Mouse (Mus musculus) liver, embryonic 13.5 days (tissue): ENCODE measurements around the gene C1rl. TPM values are rescaled to one million over a fixed set of nuclear protein-coding genes. Genes with fewer than 3 reads are reported as not detected.
"Not testable (repeated sequence)": the region's sequence is repeated elsewhere in the genome, so short reads cannot be mapped to it uniquely, and the experiment has no call there.

Source experiments
- ATAC-seq: fragments of 200-750 bp; cut with Nextera tagmentation; 2 replicates; pipeline ENCODE4 v1.8.0; 2017; ENCODE audit warnings: low read depth, mild to moderate bottlenecking, moderate number of reproducible peaks, moderate library complexity
- DNase-seq: peaks from one replicate; pipeline ENCODE4 v3.0.0; 2022
- H3K27ac ChIP-seq: fragments of 300-500 bp; sonication (generic); 2 replicates; pipeline ENCODE4 v1.5.1; 2015; ENCODE audit warnings: moderate library complexity, mild to moderate bottlenecking, inconsistent platforms
- H3K27me3 ChIP-seq: fragments of 300-500 bp; sonication (generic); 2 replicates; pipeline ENCODE4 v1.6.1; 2015; ENCODE audit warnings: mild to moderate bottlenecking, inconsistent platforms
- H3K36me3 ChIP-seq: fragments of 300-500 bp; sonication (generic); 2 replicates; pipeline ENCODE4 v1.6.1; 2015; ENCODE audit warnings: mild to moderate bottlenecking, inconsistent platforms
- H3K4me1 ChIP-seq: fragments of 300-500 bp; sonication (generic); replicated peaks from 2 replicates; pipeline ENCODE4 v1.6.1; 2015; ENCODE audit warnings: inconsistent platforms
- H3K4me2 ChIP-seq: fragments of 300-500 bp; sonication (generic); 2 replicates; pipeline ENCODE4 v1.6.1; 2015; ENCODE audit warnings: inconsistent platforms, mild to moderate bottlenecking, moderate library complexity
- H3K4me3 ChIP-seq: fragments of 300-500 bp; sonication (generic); replicated peaks from 2 replicates; pipeline ENCODE4 v1.5.1; 2015; ENCODE audit warnings: mild to moderate bottlenecking, inconsistent platforms
- H3K9ac ChIP-seq: fragments of 300-500 bp; sonication (generic); 2 replicates; pipeline ENCODE4 v1.6.1; 2015; ENCODE audit warnings: mild to moderate bottlenecking, inconsistent platforms
- H3K9me3 ChIP-seq: fragments of 300-500 bp; sonication (generic); replicated peaks from 2 replicates; pipeline ENCODE4 v1.6.1; 2016; ENCODE audit warnings: inconsistent platforms
- WGBS: fragments of 180-500 bp; shearing (Covaris S2); methylation state at CpG from one replicate; pipeline ENCODE4 v1.1.7; 2015; ENCODE audit not compliant: insufficient replicate concordance; 5-methylcytosine and 5-hydroxymethylcytosine counted together
- polyA plus RNA-seq: library from polyadenylated mRNA; unstranded; fragments of >200 nt; fragmentation: Nextera tagmentation; extraction: Ambion mirVana; gene quantifications from 2 replicates; pipeline ENCODE4 v1.2.1, GENCODE M21; 2015

The C1rl gene
- polyA plus RNA-seq, 1 experiment from 2014 or later: 6.1 TPM

- DNase-seq, ATAC-seq, H3K36me3 ChIP-seq, H3K4me2 ChIP-seq, H3K27ac ChIP-seq, H3K27me3 ChIP-seq, H3K4me3 ChIP-seq, H3K9ac ChIP-seq, H3K4me1 ChIP-seq, H3K9me3 ChIP-seq: not testable (repeated sequence)
- WGBS: 75% methylated on average over 5 of the region's 5 CpGs
These were observed 16.3 kb downstream of the C1rl start for GRCm38 (mm10) chr6:124509192-124509591.

- Histone ChIP-seq H3K4me2 (no peak overlapping the region), H3K4me3 (no peak overlapping the region), H3K27ac (no peak overlapping the region), H3K36me3 (no peaks in the 10 kb centered on the region), H3K9me3 (no peaks in the 10 kb centered on the region), H3K27me3 (no peaks in the 10 kb centered on the region), H3K4me1 (no peaks in the 10 kb centered on the region), H3K9ac (no peak overlapping the region)
- DNase-seq (no peak), ATAC-seq (no peak)
- WGBS: 36% methylated on average over 6 of the region's 6 CpGs
These were observed 19.0 kb downstream of the C1rl start for GRCm38 (mm10) chr6:124511936-124512335.

- no peak for ATAC-seq
- H3K4me1 ChIP-seq: no peaks in the 10 kb centered on the region
- 4% methylated on average over 6 of the region's 6 CpGs for WGBS
- peak within 1 kb of the TSS; percentile 32 for H3K4me3 ChIP-seq
- no peak within 1 kb of the TSS for H3K27ac ChIP-seq
- H3K9me3 ChIP-seq: no peaks in the 10 kb centered on the region
- H3K27me3 ChIP-seq: no peaks in the 10 kb centered on the region
- H3K36me3 ChIP-seq: no peaks in the 10 kb centered on the region
- peak within 1 kb of the TSS; percentile 43 for H3K4me2 ChIP-seq
- no peak within 1 kb of the TSS; the same call in 1 of the 2 replicates for H3K9ac ChIP-seq
- no peak for DNase-seq
These were observed 19.5 kb downstream of the C1rl start, which contains the start of gene C1ra for GRCm38 (mm10) chr6:124512355-124512836. Gene C1ra (plus strand): TSS chr6:124512405.

- H3K36me3 ChIP-seq, ATAC-seq, H3K4me2 ChIP-seq, H3K9ac ChIP-seq, H3K4me3 ChIP-seq, H3K27me3 ChIP-seq, H3K27ac ChIP-seq, H3K4me1 ChIP-seq, DNase-seq, H3K9me3 ChIP-seq: not testable (repeated sequence)
- 77% methylated on average over 4 of the region's 4 CpGs for WGBS
These were observed 24.8 kb downstream of the C1rl start for GRCm38 (mm10) chr6:124517733-124518132.

- WGBS: 55% methylated on average over 7 of the region's 7 CpGs
These were observed 29.2 kb downstream of the C1rl start for GRCm38 (mm10) chr6:124522082-124522481.

GRCm38 (mm10) chr6:124527881-124528280 is 35.0 kb downstream of the C1rl start:
- Histone ChIP-seq H3K4me3 (no peak overlapping the region), H3K9me3 (no peaks in the 10 kb centered on the region), H3K4me2 (no peak overlapping the region), H3K27ac (no peak overlapping the region), H3K36me3 (no peaks in the 10 kb centered on the region), H3K4me1 (no peaks in the 10 kb centered on the region), H3K27me3 (no peaks in the 10 kb centered on the region), H3K9ac (no peak overlapping the region)
- ATAC-seq (peak; percentile 66; the same call in 1 of the 2 replicates), DNase-seq (no peak)
- 48% methylated on average over 3 of the region's 3 CpGs for WGBS

More at GRCm38 (mm10) chr6:124522082-124522481, 29.2 kb downstream of the C1rl start:
- not testable (repeated sequence) for H3K9ac ChIP-seq, H3K36me3 ChIP-seq, H3K27me3 ChIP-seq, H3K9me3 ChIP-seq, H3K4me1 ChIP-seq, DNase-seq, ATAC-seq, H3K4me3 ChIP-seq, H3K4me2 ChIP-seq, H3K27ac ChIP-seq

- Histone ChIP-seq H3K9ac (no peak overlapping the region), H3K4me3 (no peak overlapping the region), H3K9me3 (no peaks in the 10 kb centered on the region), H3K4me2 (no peak overlapping the region), H3K36me3 (no peaks in the 10 kb centered on the region), H3K27ac (no peak overlapping the region), H3K4me1 (no peaks in the 10 kb centered on the region), H3K27me3 (no peaks in the 10 kb centered on the region)
- WGBS: 66% methylated on average over 8 of the region's 8 CpGs
- no peak for ATAC-seq
- no peak for DNase-seq
These were observed 38.2 kb downstream of the C1rl start for GRCm38 (mm10) chr6:124531077-124531476.

- not testable (repeated sequence) for H3K27ac ChIP-seq, ATAC-seq, H3K9ac ChIP-seq, H3K4me2 ChIP-seq, H3K27me3 ChIP-seq, H3K4me1 ChIP-seq, DNase-seq, H3K9me3 ChIP-seq, H3K4me3 ChIP-seq, H3K36me3 ChIP-seq
- WGBS: 41% methylated on average over 8 of the region's 8 CpGs
These were observed 43.4 kb downstream of the C1rl start for GRCm38 (mm10) chr6:124536125-124536829.

- 63% methylated on average over 2 of the region's 2 CpGs for WGBS
- not testable (repeated sequence) for H3K27ac ChIP-seq, H3K4me1 ChIP-seq, H3K27me3 ChIP-seq, H3K9ac ChIP-seq, H3K9me3 ChIP-seq, DNase-seq, H3K4me3 ChIP-seq, ATAC-seq, H3K36me3 ChIP-seq
- H3K4me2 ChIP-seq: peak overlapping the region; percentile 28; the same call in 1 of the 2 replicates
These were observed 48.3 kb downstream of the C1rl start for GRCm38 (mm10) chr6:124541176-124541575.

- not testable (repeated sequence) for H3K36me3 ChIP-seq, H3K9ac ChIP-seq, H3K27me3 ChIP-seq, DNase-seq, H3K4me3 ChIP-seq, H3K27ac ChIP-seq, H3K4me1 ChIP-seq, H3K9me3 ChIP-seq
- WGBS: 6% methylated on average over 1 of the region's 1 CpGs
- ATAC-seq: peak; percentile 57
- H3K4me2 ChIP-seq: peak within 1 kb of the TSS; percentile 28
These were observed 49.4 kb downstream of the C1rl start, which contains the start of gene C1s1 for GRCm38 (mm10) chr6:124542284-124542683. Gene C1s1 (minus strand): TSS chr6:124542359.

GRCm38 (mm10) chr6:124544466-124544865 is 51.6 kb downstream of the C1rl start:
- H3K4me3 ChIP-seq: no peak overlapping the region
- DNase-seq (no peak), ATAC-seq (no peak)
- H3K36me3 ChIP-seq: no peaks in the 10 kb centered on the region
- H3K9ac ChIP-seq: no peak overlapping the region
- WGBS: 58% methylated on average over 6 of the region's 6 CpGs
- no peaks in the 10 kb centered on the region for H3K4me1 ChIP-seq
- H3K4me2 ChIP-seq: no peak overlapping the region
- H3K27ac ChIP-seq: no peak overlapping the region
- H3K9me3 ChIP-seq: no peaks in the 10 kb centered on the region
- no peaks in the 10 kb centered on the region for H3K27me3 ChIP-seq

GRCm38 (mm10) chr6:124545425-124545824 is 52.5 kb downstream of the C1rl start:
- Histone ChIP-seq H3K9ac (no peak overlapping the region), H3K4me3 (no peak overlapping the region), H3K27me3 (no peaks in the 10 kb centered on the region), H3K4me2 (no peak overlapping the region), H3K27ac (no peak overlapping the region), H3K9me3 (0 out of 2 replicates have a peak, but pooled peaks cover 4% of the 10 kb centered on the region), H3K4me1 (no peaks in the 10 kb centered on the region), H3K36me3 (no peaks in the 10 kb centered on the region)
- ATAC-seq: no peak
- DNase-seq: no peak
- 55% methylated on average over 2 of the region's 2 CpGs for WGBS
